Mouse (Mus musculus) heart, postnatal 0 days (tissue): Measurements from ENCODE around the gene Erbin. TPM values are rescaled to one million over a fixed set of nuclear protein-coding genes. Genes with fewer than 3 reads are reported as not detected.
A peak's percentile ranks its signal among the peaks of the same experiment; 100 is the strongest.

ENCODE experiments used
- ATAC-seq: fragments of 200-750 bp; cut with Nextera tagmentation; 2 replicates; pipeline ENCODE4 v1.8.0; 2017; ENCODE audit warnings: low read depth, moderate number of reproducible peaks, moderate library complexity; ENCODE audit not compliant: insufficient read depth
- DNase-seq: peaks from one replicate; pipeline ENCODE4 v3.0.0-alpha.2; 2016; ENCODE audit warnings: low spot score
- H3K27ac ChIP-seq: fragments of 300-500 bp; sonication (generic); 2 replicates; pipeline ENCODE4 v1.5.1; 2014; ENCODE audit warnings: low read depth, mild to moderate bottlenecking
- H3K27me3 ChIP-seq: fragments of 300-500 bp; sonication (generic); 2 replicates; pipeline ENCODE4 v1.6.1; 2014; ENCODE audit warnings: low read length, mixed read lengths; ENCODE audit not compliant: control insufficient read depth, insufficient read depth
- H3K36me3 ChIP-seq: fragments of 300-500 bp; sonication (generic); replicated peaks from 2 replicates; pipeline ENCODE4 v1.6.1; 2014; ENCODE audit warnings: low read length, mixed read lengths; ENCODE audit not compliant: control insufficient read depth, insufficient read depth
- H3K4me1 ChIP-seq: fragments of 300-500 bp; sonication (generic); 2 replicates; pipeline ENCODE4 v1.6.1; 2014; ENCODE audit warnings: antibody characterized with exemption; ENCODE audit not compliant: control insufficient read depth, insufficient read depth
- H3K4me2 ChIP-seq: fragments of 300-500 bp; sonication (generic); 2 replicates; pipeline ENCODE4 v1.6.1; 2014; ENCODE audit warnings: low read depth, mild to moderate bottlenecking, low read length, moderate library complexity
- H3K4me3 ChIP-seq: fragments of 300-500 bp; sonication (generic); 2 replicates; pipeline ENCODE4 v1.5.1; 2014; ENCODE audit warnings: low read depth, low read length
- H3K9ac ChIP-seq: fragments of 300-500 bp; sonication (generic); replicated peaks from 2 replicates; pipeline ENCODE4 v1.6.1; 2014; ENCODE audit warnings: low read depth, low read length, mixed read lengths
- H3K9me3 ChIP-seq: fragments of 300-500 bp; sonication (generic); replicated peaks from 2 replicates; pipeline ENCODE4 v1.6.1; 2016; ENCODE audit warnings: low read length; ENCODE audit not compliant: control insufficient read depth
- CTCF ChIP-seq: IDR thresholded peaks from 2 replicates; pipeline ENCODE4 v1.5.1; 2016; ENCODE audit warnings: antibody characterized with exemption, control low read depth, low read depth
- EP300 ChIP-seq: IDR thresholded peaks from 2 replicates; pipeline ENCODE4 v1.6.1; 2016; ENCODE audit warnings: antibody characterized with exemption, low read depth
- WGBS: fragments of 180-500 bp; shearing (Covaris S2); extraction: QIAGEN DNeasy Blood & Tissue Kit; methylation state at CpG from one replicate; pipeline ENCODE4 v1.1.7; 2014; 5-methylcytosine and 5-hydroxymethylcytosine counted together
- polyA plus RNA-seq: library from polyadenylated mRNA; unstranded; fragments of >200 nt; fragmentation: Nextera tagmentation; extraction: Ambion mirVana; gene quantifications from 2 replicates; pipeline ENCODE4 v1.2.1, GENCODE M21; 2015
- total RNA-seq: library from RNA; depleted of rRNA; stranded (reverse); fragments of >200 nt; gene quantifications from 2 replicates; pipeline ENCODE4 v1.2.3, GENCODE M21; 2014; ENCODE audit warnings: low replicate concordance

The Erbin gene
- total and polyA plus RNA-seq, 2 experiments from 2014 or later, result 10.9 to 30.2 TPM

DNA sequence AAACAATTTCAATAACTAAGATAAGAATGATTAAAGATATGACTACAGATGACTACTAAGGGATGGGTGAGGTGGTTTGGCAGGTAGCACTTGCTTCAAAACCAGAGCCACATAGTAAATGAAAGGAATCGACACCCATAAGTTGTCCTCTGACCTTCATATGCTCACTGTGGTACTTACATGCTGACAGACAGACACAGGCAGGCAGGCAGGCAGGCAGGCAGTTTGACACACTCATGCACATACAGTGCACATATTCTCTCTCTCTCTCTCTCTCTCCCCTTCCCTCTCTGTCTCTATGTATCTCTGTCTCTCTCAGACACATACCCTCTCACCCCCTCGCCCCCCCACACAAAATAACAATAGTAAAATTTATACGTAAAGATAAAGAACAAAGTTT, 10.4 kb downstream of the Erbin start:
- no peak overlapping the region for H3K9ac ChIP-seq
- 50% methylated on average over 3 of the region's 3 CpGs for WGBS
- no peaks in the 10 kb centered on the region for H3K36me3 ChIP-seq
- no peak overlapping the region for H3K4me2 ChIP-seq
- no peaks in the 10 kb centered on the region for H3K9me3 ChIP-seq
- DNase-seq (no peak), ATAC-seq (no peak)
- H3K27me3 ChIP-seq, result no peaks in the 10 kb centered on the region
- no peak overlapping the region for H3K4me3 ChIP-seq
- H3K27ac ChIP-seq, result 0 out of 2 replicates have a peak overlapping the region, but pooled peaks have one; percentile 7
- TF ChIP-seq CTCF (no peak), EP300 (no peak)
- H3K4me1 ChIP-seq, result peaks cover 18% of the 10 kb centered on the region

DNA sequence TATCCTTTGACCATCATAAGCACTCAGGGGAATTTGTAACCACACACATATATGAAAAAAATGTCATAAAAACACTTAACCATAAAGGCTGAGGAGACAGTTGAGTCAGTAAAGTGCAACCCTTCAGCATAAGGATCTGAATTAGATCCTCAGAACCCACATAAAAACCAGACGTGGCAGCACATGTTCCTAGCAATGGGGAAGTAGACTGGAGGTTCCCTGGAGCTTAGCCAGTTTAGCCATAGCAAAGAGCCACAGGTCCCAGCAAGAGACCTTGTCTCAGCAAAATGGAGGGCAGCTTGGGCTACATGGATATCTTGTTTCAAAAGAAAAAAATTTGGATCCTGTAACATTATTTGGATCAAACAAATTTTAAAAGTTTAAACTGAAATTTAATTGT, 20.3 kb downstream of the Erbin start:
- Histone ChIP-seq H3K4me3 (no peak overlapping the region), H3K27me3 (no peaks in the 10 kb centered on the region), H3K4me2 (no peak overlapping the region), H3K9me3 (0 out of 2 replicates have a peak, but pooled peaks cover 2% of the 10 kb centered on the region), H3K27ac (no peak overlapping the region), H3K4me1 (no peaks in the 10 kb centered on the region), H3K9ac (no peak overlapping the region), H3K36me3 (no peaks in the 10 kb centered on the region)
- WGBS, result 74% methylated on average over 1 of the region's 1 CpGs
- ATAC-seq, result no peak
- TF ChIP-seq CTCF (no peak), EP300 (no peak)
- no peak for DNase-seq

DNA sequence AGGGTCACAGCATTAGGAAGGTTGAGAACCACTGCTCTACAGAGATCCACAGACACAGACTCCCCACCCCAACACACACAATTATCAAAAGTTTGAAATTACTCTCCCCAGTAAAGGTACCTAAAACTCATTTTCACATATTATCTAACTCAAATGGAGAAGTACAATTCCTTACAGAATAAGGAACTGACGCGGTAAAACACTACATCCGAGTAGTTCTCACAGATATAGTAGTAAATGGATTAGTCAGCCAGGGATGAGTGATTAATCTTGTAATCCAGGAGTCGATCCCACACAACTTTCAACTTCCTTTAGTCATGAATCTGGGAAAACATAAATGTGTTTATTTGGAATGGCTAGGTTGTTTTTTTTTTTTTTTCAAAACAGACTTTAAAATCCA, 22.7 kb downstream of the Erbin start:
- DNase-seq (no peak), ATAC-seq (no peak)
- Histone ChIP-seq H3K27ac (no peak overlapping the region), H3K4me2 (no peak overlapping the region), H3K4me1 (no peaks in the 10 kb centered on the region), H3K9ac (no peak overlapping the region), H3K4me3 (no peak overlapping the region), H3K27me3 (no peaks in the 10 kb centered on the region), H3K36me3 (no peaks in the 10 kb centered on the region), H3K9me3 (0 out of 2 replicates have a peak, but pooled peaks cover 2% of the 10 kb centered on the region)
- TF ChIP-seq CTCF (no peak), EP300 (no peak)
- WGBS, result 89% methylated on average over 4 of the region's 4 CpGs

DNA sequence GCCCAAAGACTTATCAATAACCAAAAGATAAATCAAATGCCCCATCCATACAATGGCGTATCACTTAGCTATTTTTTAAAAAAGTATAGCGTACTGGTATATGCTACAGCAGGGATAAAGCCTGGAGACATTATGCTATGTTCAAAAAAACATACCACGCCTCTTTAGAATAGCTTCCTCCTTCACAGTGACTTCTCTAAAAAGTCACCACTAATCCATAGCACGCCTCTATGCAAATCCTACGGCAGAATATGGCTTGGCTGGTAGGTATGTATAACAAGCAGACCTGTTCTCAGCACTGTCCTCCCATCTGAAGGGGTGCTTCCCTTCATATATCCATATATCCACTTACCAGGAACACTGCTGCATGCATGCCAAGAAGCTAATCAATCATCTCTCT, 27.2 kb downstream of the Erbin start:
- Histone ChIP-seq H3K9ac (no peak overlapping the region), H3K9me3 (no peaks in the 10 kb centered on the region), H3K36me3 (no peaks in the 10 kb centered on the region), H3K4me3 (no peak overlapping the region), H3K27me3 (no peaks in the 10 kb centered on the region), H3K4me1 (peaks cover 5% of the 10 kb centered on the region), H3K4me2 (no peak overlapping the region), H3K27ac (no peak overlapping the region)
- ATAC-seq (no peak), DNase-seq (no peak)
- WGBS, result 94% methylated on average over 5 of the region's 5 CpGs
- TF ChIP-seq EP300, result no peak
- TF ChIP-seq CTCF, result no peak

DNA sequence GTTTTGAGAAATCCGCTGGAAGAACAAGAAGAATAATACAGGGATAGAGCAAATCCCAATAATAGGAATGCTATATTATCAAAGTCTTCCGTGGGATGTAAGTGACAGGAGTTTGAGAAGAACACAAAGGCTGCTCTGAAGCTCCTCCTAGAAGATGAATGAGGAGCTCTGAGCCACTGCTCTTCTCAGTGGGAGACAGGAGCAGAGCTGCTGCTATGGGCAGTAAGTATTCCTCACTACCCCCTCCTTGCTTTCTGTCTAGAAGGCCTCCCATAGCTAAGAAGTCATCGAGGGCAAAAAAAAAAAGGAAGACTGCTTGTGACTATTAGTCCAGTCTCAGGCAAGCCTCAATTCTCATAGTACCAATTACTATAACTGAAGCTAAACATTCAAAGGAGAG, 30.3 kb downstream of the Erbin start:
- Histone ChIP-seq H3K27ac (no peak overlapping the region), H3K9ac (no peak overlapping the region), H3K4me1 (peaks cover 5% of the 10 kb centered on the region), H3K4me3 (no peak overlapping the region), H3K36me3 (peaks cover 6% of the 10 kb centered on the region), H3K4me2 (no peak overlapping the region), H3K9me3 (no peaks in the 10 kb centered on the region), H3K27me3 (no peaks in the 10 kb centered on the region)
- DNase-seq, result no peak
- no peak for TF ChIP-seq EP300
- TF ChIP-seq CTCF, result no peak
- ATAC-seq, result no peak
- 61% methylated on average over 3 of the region's 3 CpGs for WGBS

DNA sequence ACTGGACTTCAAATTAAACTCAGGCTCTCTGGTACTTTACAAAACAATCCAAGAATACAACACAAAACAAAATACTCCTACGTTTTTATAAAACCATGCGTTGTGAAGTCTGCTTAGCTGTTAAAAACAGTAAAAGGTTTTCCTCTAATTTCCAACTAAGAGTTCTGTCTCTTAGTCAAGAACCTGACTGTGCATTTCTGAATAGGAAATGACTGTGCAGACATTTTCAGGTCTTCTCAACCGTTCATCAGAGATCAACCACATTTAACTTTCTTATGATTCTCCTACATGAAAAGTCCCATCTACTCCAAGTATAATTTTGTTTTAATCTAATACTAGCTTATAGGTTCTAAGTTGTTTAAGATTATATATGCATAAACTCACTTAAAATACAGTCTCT, 33.8 kb downstream of the Erbin start:
- ATAC-seq, result no peak
- H3K4me3 ChIP-seq, result no peak overlapping the region
- H3K4me2 ChIP-seq, result no peak overlapping the region
- H3K9me3 ChIP-seq, result no peaks in the 10 kb centered on the region
- H3K27me3 ChIP-seq, result no peaks in the 10 kb centered on the region
- no peak for TF ChIP-seq CTCF
- no peak for TF ChIP-seq EP300
- H3K36me3 ChIP-seq, result peaks cover 11% of the 10 kb centered on the region
- no peak for DNase-seq
- 80% methylated on average over 3 of the region's 3 CpGs for WGBS
- H3K4me1 ChIP-seq, result peaks cover 5% of the 10 kb centered on the region
- H3K9ac ChIP-seq, result no peak overlapping the region
- H3K27ac ChIP-seq, result no peak overlapping the region
